Mouse (Mus musculus) G1E (cell line): Measurements from ENCODE around the gene Zfp454.

Experiments
- CTCF ChIP-seq: IDR thresholded peaks from 2 replicates; pipeline ENCODE4 v1.5.1; 2012; ENCODE audit warnings: low read depth, low read length, inconsistent platforms, mixed read lengths
- TAL1 ChIP-seq: conservative IDR thresholded peaks from 2 replicates; pipeline ENCODE4 v1.6.1; 2012; ENCODE audit warnings: low read depth, low read length, inconsistent platforms, mixed read lengths

- TF ChIP-seq CTCF (no peak), TAL1 (no peak)
Observed at GRCm38 (mm10) chr11:50892441-50892840, 5.0 kb upstream of the Zfp454 start.
